Mouse (Mus musculus) G1E (cell line): ENCODE measurements around the gene Psg16. TPM values are rescaled to one million over a fixed set of nuclear protein-coding genes. Genes with fewer than 3 reads are reported as not detected.

Experiments
- ATAC-seq: 2 replicates; pipeline ENCODE4 v1.8.0; 2016; ENCODE audit warnings: mild to moderate bottlenecking; ENCODE audit not compliant: insufficient number of reproducible peaks, poor library complexity, low FRiP score, severe bottlenecking; ENCODE audit errors: extremely low read depth
- DNase-seq: peaks from one replicate; pipeline ENCODE4 v3.0.0; 2012; ENCODE audit warnings: low spot score
- H3K27me3 ChIP-seq: 2 replicates; pipeline ENCODE4 v1.6.1; 2012; ENCODE audit warnings: mild to moderate bottlenecking, low read length, inconsistent platforms; ENCODE audit not compliant: insufficient read depth
- H3K36me3 ChIP-seq: replicated peaks from 2 replicates; pipeline ENCODE3; 2012; ENCODE audit warnings: mild to moderate bottlenecking, inconsistent platforms
- H3K4me1 ChIP-seq: 2 replicates; pipeline ENCODE4 v1.6.1; 2012; ENCODE audit warnings: low read depth, low read length, inconsistent platforms, mixed read lengths; ENCODE audit not compliant: insufficient read depth
- H3K4me3 ChIP-seq: 2 replicates; pipeline ENCODE4 v1.5.1; 2012; ENCODE audit warnings: low read depth, mild to moderate bottlenecking, inconsistent platforms, low read length, moderate library complexity, mixed read lengths
- H3K9me3 ChIP-seq: replicated peaks from 2 replicates; pipeline ENCODE4 v1.6.1; 2012; ENCODE audit warnings: inconsistent platforms
- CTCF ChIP-seq: IDR thresholded peaks from 2 replicates; pipeline ENCODE4 v1.5.1; 2012; ENCODE audit warnings: low read depth, low read length, inconsistent platforms, mixed read lengths
- GATA1 ChIP-seq: IDR thresholded peaks from 2 replicates; pipeline ENCODE4 v1.6.1; 2012; ENCODE audit warnings: borderline replicate concordance, low read length, inconsistent platforms, mixed read lengths
- GATA2 ChIP-seq: IDR thresholded peaks from 2 replicates; pipeline ENCODE4 v1.6.1; 2012; ENCODE audit warnings: low read depth, low read length, inconsistent platforms, borderline replicate concordance
- POLR2AphosphoS5 ChIP-seq: IDR thresholded peaks from 2 replicates; pipeline ENCODE4 v1.6.1; 2012; ENCODE audit warnings: low read depth, low read length, inconsistent platforms; ENCODE audit not compliant: insufficient replicate concordance
- TAL1 ChIP-seq: conservative IDR thresholded peaks from 2 replicates; pipeline ENCODE4 v1.6.1; 2012; ENCODE audit warnings: low read depth, low read length, inconsistent platforms, mixed read lengths
- polyA plus RNA-seq: library from polyadenylated mRNA; stranded (reverse); fragments of >175 nt; gene quantifications from 2 replicates; pipeline ENCODE4 v1.2.3, GENCODE M21; 2012
- total RNA-seq, 2 experiments: library from RNA; stranded (forward) in 1 of 2; stranded (reverse) in 1 of 2; fragments of 200-1000 nt in 1 of 2; fragments of >200 nt in 1 of 2; fragmentation: Nextera tagmentation in 1 of 2; gene quantifications; 2 replicates each; pipeline ENCODE4 v1.2.3; 2014 to 2017

The Psg16 gene
- total and polyA plus RNA-seq, 3 experiments, result 0.02 to 1.9 (median 0.71) TPM

DNA sequence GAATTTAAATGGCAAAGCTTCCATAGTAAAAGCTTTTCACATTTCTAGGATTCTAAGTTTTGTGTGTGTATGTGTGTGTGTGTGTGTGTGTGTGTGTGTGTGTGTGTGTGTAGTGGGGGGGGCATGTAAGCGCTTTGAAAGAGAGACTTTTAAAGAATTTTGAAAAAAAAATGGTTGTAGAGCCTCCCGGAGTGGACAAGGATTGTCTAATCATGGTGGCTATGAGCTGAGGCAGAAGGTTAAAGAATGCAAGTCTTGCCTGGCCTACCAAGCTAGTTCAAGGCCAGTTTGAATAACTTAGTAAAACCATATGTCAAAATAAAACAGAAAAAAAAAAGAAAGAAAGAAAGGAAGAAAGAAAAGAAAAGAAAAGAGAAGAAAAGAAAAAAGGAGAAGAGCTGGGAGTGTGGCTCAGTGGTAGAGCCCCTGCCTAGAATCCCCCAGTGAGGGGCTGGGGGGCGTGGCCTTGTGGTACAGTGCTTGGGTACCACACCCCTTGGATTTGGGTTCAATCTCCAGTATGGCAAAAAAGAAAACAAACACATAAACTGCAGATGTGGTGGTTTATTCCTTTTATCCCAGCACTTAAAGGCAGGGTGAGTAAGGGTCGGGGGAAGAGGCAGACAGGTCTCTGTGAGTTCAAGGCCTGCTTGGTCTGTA lies 18.4 kb upstream of the Psg16 start:
- TF ChIP-seq GATA2 (no peak), CTCF (no peak), GATA1 (no peak), TAL1 (no peak), POLR2AphosphoS5 (no peak)
- ATAC-seq (no peak), DNase-seq (no peak)
- H3K4me3 ChIP-seq, result peak overlapping the region; percentile 90
- H3K4me1 ChIP-seq, result peaks cover 72% of the 10 kb centered on the region
- peaks cover 62% of the 10 kb centered on the region for H3K36me3 ChIP-seq
- H3K9me3 ChIP-seq, result no peaks in the 10 kb centered on the region
- H3K27me3 ChIP-seq, result no peaks in the 10 kb centered on the region

- Histone ChIP-seq H3K27me3 (no peaks in the 10 kb centered on the region), H3K4me1 (peaks cover 73% of the 10 kb centered on the region), H3K4me3 (peak overlapping the region; percentile 90), H3K36me3 (peaks cover 56% of the 10 kb centered on the region), H3K9me3 (no peaks in the 10 kb centered on the region)
- 0 out of 2 replicates have a peak, but pooled peaks have one; percentile 19 for TF ChIP-seq POLR2AphosphoS5
- no peak for TF ChIP-seq GATA2
- ATAC-seq (peak; percentile 54), DNase-seq (peak; percentile 92)
These were observed 17.7 kb upstream of the Psg16 start for GRCm38 (mm10) chr7:17056081-17056581.

DNA sequence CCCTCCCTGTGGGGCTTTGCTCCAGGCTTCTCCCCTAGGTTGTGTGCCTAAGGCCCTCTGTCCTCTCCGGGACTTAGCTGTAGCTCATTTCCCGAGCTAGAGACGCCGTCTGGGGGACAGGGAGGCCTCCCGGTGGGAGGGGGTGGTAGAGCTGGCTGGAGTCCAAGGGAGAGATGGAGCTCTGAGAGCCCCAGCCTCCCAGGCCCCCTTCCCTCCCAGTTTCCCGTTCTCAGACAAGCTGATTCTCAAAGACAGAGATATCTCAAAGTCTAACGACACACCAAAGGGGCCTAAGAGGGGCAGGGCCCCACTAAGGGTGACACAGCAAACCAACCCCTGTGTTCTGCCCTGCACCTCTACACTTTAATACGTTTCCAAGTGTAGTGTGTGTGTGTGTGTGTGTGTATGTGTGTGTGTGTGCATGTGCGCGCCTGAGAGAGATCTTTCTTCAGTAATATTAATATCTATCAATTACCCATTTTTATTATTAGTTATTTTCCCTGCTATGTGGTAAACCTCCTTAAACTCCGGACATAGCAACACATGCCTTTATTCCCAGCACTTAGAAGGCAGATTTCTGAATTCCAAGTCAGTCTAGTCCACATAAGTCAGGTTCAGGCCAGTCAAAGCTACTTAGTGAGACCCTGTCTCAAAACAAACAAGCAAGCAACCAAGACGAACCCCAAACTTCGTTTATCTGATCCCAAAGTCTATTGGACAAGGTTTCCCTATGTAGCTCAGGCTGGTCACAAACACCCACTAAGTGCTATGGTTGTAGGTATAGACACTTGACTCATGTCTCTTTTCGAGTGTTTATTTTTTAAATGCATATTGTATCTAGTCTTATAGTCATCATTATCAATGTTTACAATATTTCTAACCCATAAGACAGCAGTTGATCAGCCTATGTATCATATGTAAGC lies 17.0 kb upstream of the Psg16 start:
- ATAC-seq (peak; percentile 41), DNase-seq (peak; percentile 83)
- Histone ChIP-seq H3K4me3 (peak overlapping the region; percentile 90), H3K36me3 (peaks cover 51% of the 10 kb centered on the region), H3K27me3 (no peaks in the 10 kb centered on the region), H3K4me1 (peaks cover 75% of the 10 kb centered on the region), H3K9me3 (no peaks in the 10 kb centered on the region)
- no peak for TF ChIP-seq GATA2

DNA sequence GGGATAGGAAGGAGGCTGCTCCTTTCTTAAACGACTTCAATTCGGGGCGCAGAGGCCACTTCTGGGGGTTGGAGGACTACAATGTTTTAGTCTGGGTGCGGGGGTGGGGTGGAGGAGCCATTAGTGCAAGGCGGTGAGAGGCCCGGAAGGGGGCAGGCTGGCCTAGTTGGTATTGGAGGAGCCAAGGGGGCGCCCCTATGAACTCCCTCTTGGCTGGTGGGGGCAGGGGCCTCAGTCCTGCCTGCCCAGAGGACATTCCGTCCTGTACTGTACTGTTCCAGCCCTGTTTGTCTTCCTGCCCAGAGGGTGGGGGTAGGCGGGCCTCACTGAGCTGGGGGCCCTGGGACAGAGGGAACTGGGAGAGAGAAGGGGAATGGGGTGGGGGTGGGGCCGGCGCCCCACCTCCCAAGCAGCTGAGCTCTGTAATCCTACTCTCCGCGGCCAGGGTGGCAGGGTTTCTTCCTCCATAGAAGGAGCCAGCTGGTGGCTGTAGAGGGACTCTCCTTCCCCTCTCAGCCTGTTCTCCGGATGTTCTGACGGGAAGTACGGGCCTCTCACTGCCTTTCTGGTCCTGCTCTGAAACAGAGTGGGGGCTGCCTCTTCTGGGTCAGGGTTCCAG lies 15.7 kb upstream of the Psg16 start:
- H3K27me3 ChIP-seq, result no peaks in the 10 kb centered on the region
- H3K9me3 ChIP-seq, result no peaks in the 10 kb centered on the region
- H3K4me3 ChIP-seq, result peak overlapping the region; percentile 76
- peaks cover 81% of the 10 kb centered on the region for H3K4me1 ChIP-seq
- peak; percentile 41 for ATAC-seq
- DNase-seq, result peak; percentile 85
- peaks cover 41% of the 10 kb centered on the region for H3K36me3 ChIP-seq
- TF ChIP-seq POLR2AphosphoS5 (no peak), GATA1 (no peak), TAL1 (no peak)

GRCm38 (mm10) chr7:17058816-17059462 lies 14.9 kb upstream of the Psg16 start:
- Histone ChIP-seq H3K9me3 (no peaks in the 10 kb centered on the region), H3K36me3 (peaks cover 34% of the 10 kb centered on the region), H3K4me1 (peaks cover 79% of the 10 kb centered on the region), H3K27me3 (no peaks in the 10 kb centered on the region), H3K4me3 (peak overlapping the region; percentile 76)
- no peak for ATAC-seq
- no peak for DNase-seq
- no peak for TF ChIP-seq TAL1
- TF ChIP-seq GATA2, result no peak
- TF ChIP-seq GATA1, result no peak
- no peak; the same call in 1 of the 2 replicates for TF ChIP-seq POLR2AphosphoS5
- no peak for TF ChIP-seq CTCF

DNA sequence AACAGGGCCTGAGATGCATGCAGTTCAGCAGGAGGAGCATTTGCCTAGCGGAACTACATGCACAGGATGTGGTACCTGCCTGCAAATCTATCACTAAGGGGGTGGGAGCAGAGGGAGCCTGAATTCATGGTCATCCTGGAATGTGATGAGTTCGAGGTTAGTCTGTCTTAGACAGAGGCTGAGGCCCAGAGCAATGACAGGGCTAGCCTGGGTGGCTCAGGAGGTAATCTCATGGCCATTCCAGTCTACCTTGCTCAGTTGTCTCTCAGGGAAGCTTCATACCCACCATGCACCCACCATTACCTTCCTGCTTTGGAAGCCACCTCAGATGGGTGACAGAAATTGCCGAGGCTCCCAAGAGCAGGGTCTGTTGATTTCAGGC lies 14.4 kb upstream of the Psg16 start:
- ATAC-seq (no peak), DNase-seq (no peak)
- no peaks in the 10 kb centered on the region for H3K9me3 ChIP-seq
- TF ChIP-seq CTCF (no peak), GATA2 (no peak), TAL1 (no peak), GATA1 (no peak), POLR2AphosphoS5 (no peak; the same call in 1 of the 2 replicates)
- peak overlapping the region; percentile 76 for H3K4me3 ChIP-seq
- peaks cover 77% of the 10 kb centered on the region for H3K4me1 ChIP-seq
- no peaks in the 10 kb centered on the region for H3K27me3 ChIP-seq
- peaks cover 29% of the 10 kb centered on the region for H3K36me3 ChIP-seq
